Mouse (Mus musculus): ENCODE measurements around the gene Shq1. TPM values are rescaled to one million over a fixed set of nuclear protein-coding genes. Genes with fewer than 3 reads are reported as not detected.
A peak's percentile ranks its signal among the peaks of the same experiment; 100 is the strongest.

The Shq1 gene
- total RNA-seq, 2 experiments from 2014 or later: 1.5 to 2.3 TPM

GRCm38 (mm10) chr6:100533364-100533763 is 137.6 kb downstream of the Shq1 start:
- no peak for DNase-seq (ENCODE audit: low spot score)

- DNase-seq (ENCODE audit: low spot score): peak; percentile 56
These were observed 138.6 kb downstream of the Shq1 start for GRCm38 (mm10) chr6:100532326-100532725.

GRCm38 (mm10) chr6:100529673-100530072 is 141.3 kb downstream of the Shq1 start:
- no peak for DNase-seq (ENCODE audit: low spot score)

GRCm38 (mm10) chr6:100528556-100528955 is 142.4 kb downstream of the Shq1 start:
- DNase-seq (ENCODE audit: low spot score): no peak

GRCm38 (mm10) chr6:100527972-100528371 is 143.0 kb downstream of the Shq1 start:
- DNase-seq (ENCODE audit: low spot score): no peak

GRCm38 (mm10) chr6:100527161-100527560 is 143.8 kb downstream of the Shq1 start:
- no peak for DNase-seq (ENCODE audit: low spot score)

GRCm38 (mm10) chr6:100526066-100526465 is 144.9 kb downstream of the Shq1 start:
- DNase-seq (ENCODE audit: low spot score): no peak

- no peak for DNase-seq (ENCODE audit: low spot score)
These were observed 145.5 kb downstream of the Shq1 start for GRCm38 (mm10) chr6:100525496-100525895.

GRCm38 (mm10) chr6:100522495-100522894 is 148.5 kb downstream of the Shq1 start:
- DNase-seq (ENCODE audit: low spot score): no peak

GRCm38 (mm10) chr6:100521615-100522398 is 149.2 kb downstream of the Shq1 start:
- no peak for DNase-seq (ENCODE audit: low spot score)

- DNase-seq (ENCODE audit: low spot score): no peak
These were observed 150.3 kb downstream of the Shq1 start for GRCm38 (mm10) chr6:100520558-100521099.

- no peak for DNase-seq (ENCODE audit: low spot score)
These were observed 151.1 kb downstream of the Shq1 start for GRCm38 (mm10) chr6:100519837-100520236.

Other genes with a start within 250 kb of the Shq1 start
- gene Gxylt2, start 33.6 kb upstream of the Shq1 start, total RNA-seq (2021): under 1 TPM; 0.32 to 0.66 TPM
- gene Ppp4r2, start 162.5 kb upstream of the Shq1 start, total RNA-seq (2021): 10 to 100 TPM; 58.6 to 64.4 TPM

All from gastrocnemius, adult 18-20 months (tissue).